Mouse (Mus musculus) heart, embryonic 16.5 days (tissue): ENCODE measurements around the gene Eif2a. TPM values are rescaled to one million over a fixed set of nuclear protein-coding genes. Genes with fewer than 3 reads are reported as not detected.

Source experiments
- ATAC-seq: fragments of 200-750 bp; cut with Nextera tagmentation; replicated peaks from 2 replicates; pipeline ENCODE4 v1.8.0; 2017; ENCODE audit warnings: moderate number of reproducible peaks; ENCODE audit not compliant: insufficient read depth, low FRiP score; ENCODE audit errors: extremely low read depth
- H3K27ac ChIP-seq: fragments of 300-500 bp; sonication (generic); 2 replicates; pipeline ENCODE4 v1.5.1; 2014; ENCODE audit warnings: mild to moderate bottlenecking, low read length, control low read depth, moderate library complexity
- H3K27me3 ChIP-seq: fragments of 300-500 bp; sonication (generic); 2 replicates; pipeline ENCODE4 v1.6.1; 2014; ENCODE audit warnings: low read length, mixed read lengths; ENCODE audit not compliant: control insufficient read depth, insufficient read depth
- H3K36me3 ChIP-seq: fragments of 300-500 bp; sonication (generic); 2 replicates; pipeline ENCODE4 v1.6.1; 2014; ENCODE audit not compliant: control insufficient read depth, insufficient read depth
- H3K4me1 ChIP-seq: fragments of 300-500 bp; sonication (generic); 2 replicates; pipeline ENCODE4 v1.6.1; 2014; ENCODE audit warnings: low read length, mixed read lengths; ENCODE audit not compliant: control insufficient read depth, insufficient read depth
- H3K4me2 ChIP-seq: fragments of 300-500 bp; sonication (generic); 2 replicates; pipeline ENCODE4 v1.6.1; 2014; ENCODE audit warnings: low read depth, mild to moderate bottlenecking, control low read depth, low read length
- H3K4me3 ChIP-seq: fragments of 300-500 bp; sonication (generic); 2 replicates; pipeline ENCODE4 v1.5.1; 2014; ENCODE audit warnings: mild to moderate bottlenecking, control low read depth, low read length
- H3K9ac ChIP-seq: fragments of 300-500 bp; sonication (generic); 2 replicates; pipeline ENCODE4 v1.6.1; 2014; ENCODE audit warnings: low read length, control low read depth
- H3K9me3 ChIP-seq: fragments of 300-500 bp; sonication (generic); replicated peaks from 2 replicates; pipeline ENCODE4 v1.6.1; 2016; ENCODE audit warnings: low read length; ENCODE audit not compliant: control insufficient read depth
- WGBS: fragments of 180-500 bp; shearing (Covaris S2); extraction: QIAGEN DNeasy Blood & Tissue Kit; methylation state at CpG from one replicate; pipeline ENCODE4 v1.1.7; 2014; 5-methylcytosine and 5-hydroxymethylcytosine counted together
- polyA plus RNA-seq: library from polyadenylated mRNA; unstranded; fragments of >200 nt; fragmentation: Nextera tagmentation; extraction: Ambion mirVana; gene quantifications from 2 replicates; pipeline ENCODE4 v1.2.1, GENCODE M21; 2015

Eif2a gene
- polyA plus RNA-seq, 1 experiment from 2014 or later, result 35.7 TPM

GRCm38 (mm10) chr3:58503720-58504333, 21.8 kb upstream of the Eif2a start:
- WGBS, result 62% methylated on average over 3 of the region's 3 CpGs
- Histone ChIP-seq H3K4me3 (no peak overlapping the region), H3K27me3 (no peaks in the 10 kb centered on the region), H3K36me3 (no peaks in the 10 kb centered on the region), H3K4me2 (no peak overlapping the region), H3K4me1 (no peaks in the 10 kb centered on the region), H3K27ac (no peak overlapping the region), H3K9ac (no peak overlapping the region), H3K9me3 (no peaks in the 10 kb centered on the region)
- no peak for ATAC-seq

GRCm38 (mm10) chr3:58504676-58505075, 20.9 kb upstream of the Eif2a start:
- no peak overlapping the region for H3K4me3 ChIP-seq

GRCm38 (mm10) chr3:58508020-58508750, 17.4 kb upstream of the Eif2a start:
- Histone ChIP-seq H3K9ac (no peak overlapping the region), H3K4me3 (no peak overlapping the region), H3K27me3 (no peaks in the 10 kb centered on the region), H3K9me3 (no peaks in the 10 kb centered on the region), H3K4me1 (no peaks in the 10 kb centered on the region), H3K4me2 (no peak overlapping the region), H3K36me3 (no peaks in the 10 kb centered on the region), H3K27ac (no peak overlapping the region)
- WGBS, result 70% methylated on average over 7 of the region's 7 CpGs
- ATAC-seq, result no peak

More at GRCm38 (mm10) chr3:58504676-58505075, 20.9 kb upstream of the Eif2a start:
- Histone ChIP-seq H3K9ac (no peak overlapping the region), H3K9me3 (no peaks in the 10 kb centered on the region), H3K27ac (no peak overlapping the region), H3K4me1 (no peaks in the 10 kb centered on the region), H3K27me3 (no peaks in the 10 kb centered on the region), H3K4me2 (no peak overlapping the region), H3K36me3 (no peaks in the 10 kb centered on the region)
- ATAC-seq, result no peak

- Histone ChIP-seq H3K4me2 (no peak overlapping the region), H3K9ac (no peak overlapping the region), H3K4me1 (no peaks in the 10 kb centered on the region), H3K36me3 (no peaks in the 10 kb centered on the region), H3K27ac (no peak overlapping the region), H3K27me3 (no peaks in the 10 kb centered on the region), H3K9me3 (no peaks in the 10 kb centered on the region), H3K4me3 (no peak overlapping the region)
- no peak for ATAC-seq
Observed at GRCm38 (mm10) chr3:58511581-58511980, 14.0 kb upstream of the Eif2a start.

GRCm38 (mm10) chr3:58512740-58513139, 12.9 kb upstream of the Eif2a start:
- Histone ChIP-seq H3K27ac (no peak overlapping the region), H3K36me3 (no peaks in the 10 kb centered on the region), H3K4me2 (no peak overlapping the region), H3K9ac (no peak overlapping the region), H3K27me3 (no peaks in the 10 kb centered on the region), H3K4me3 (no peak overlapping the region), H3K9me3 (no peaks in the 10 kb centered on the region), H3K4me1 (no peaks in the 10 kb centered on the region)
- no peak for ATAC-seq
- WGBS, result 68% methylated on average over 3 of the region's 3 CpGs

GRCm38 (mm10) chr3:58513483-58513882, 12.1 kb upstream of the Eif2a start:
- no peaks in the 10 kb centered on the region for H3K4me1 ChIP-seq
- H3K36me3 ChIP-seq, result no peaks in the 10 kb centered on the region
- H3K9me3 ChIP-seq, result no peaks in the 10 kb centered on the region
- 74% methylated on average over 4 of the region's 4 CpGs for WGBS
- H3K27ac ChIP-seq, result no peak overlapping the region
- H3K4me3 ChIP-seq, result no peak overlapping the region
- no peak overlapping the region for H3K9ac ChIP-seq
- no peaks in the 10 kb centered on the region for H3K27me3 ChIP-seq
- no peak overlapping the region for H3K4me2 ChIP-seq
- no peak for ATAC-seq

- Histone ChIP-seq H3K9me3 (no peaks in the 10 kb centered on the region), H3K4me3 (no peak overlapping the region), H3K36me3 (no peaks in the 10 kb centered on the region; the same call in 1 of the 2 replicates), H3K9ac (no peak overlapping the region), H3K27ac (no peak overlapping the region), H3K4me1 (peaks cover 3% of the 10 kb centered on the region), H3K4me2 (no peak overlapping the region), H3K27me3 (no peaks in the 10 kb centered on the region)
- no peak for ATAC-seq
- 66% methylated on average over 1 of the region's 1 CpGs for WGBS
Observed at GRCm38 (mm10) chr3:58515947-58516601, 9.5 kb upstream of the Eif2a start.

- Histone ChIP-seq H3K9me3 (no peaks in the 10 kb centered on the region), H3K4me2 (no peak overlapping the region), H3K4me1 (peaks cover 3% of the 10 kb centered on the region), H3K27ac (no peak overlapping the region), H3K9ac (no peak overlapping the region), H3K27me3 (no peaks in the 10 kb centered on the region), H3K4me3 (no peak overlapping the region), H3K36me3 (peaks cover 3% of the 10 kb centered on the region)
- ATAC-seq, result no peak
- WGBS, result 49% methylated on average over 7 of the region's 7 CpGs
Observed at GRCm38 (mm10) chr3:58516602-58516976, 9.0 kb upstream of the Eif2a start.

- Histone ChIP-seq H3K9me3 (no peaks in the 10 kb centered on the region), H3K4me1 (peaks cover 3% of the 10 kb centered on the region), H3K4me2 (no peak overlapping the region), H3K27me3 (no peaks in the 10 kb centered on the region), H3K27ac (no peak overlapping the region), H3K4me3 (no peak overlapping the region), H3K9ac (no peak overlapping the region), H3K36me3 (peaks cover 3% of the 10 kb centered on the region)
- 42% methylated on average over 5 of the region's 5 CpGs for WGBS
- no peak for ATAC-seq
Observed at GRCm38 (mm10) chr3:58517258-58517657, 8.4 kb upstream of the Eif2a start.
